Mouse (Mus musculus): Measurements from ENCODE around the gene Wiz. TPM values are rescaled to one million over a fixed set of nuclear protein-coding genes. Genes with fewer than 3 reads are reported as not detected.

The Wiz gene
- polyA plus RNA-seq (2015; fragmentation: Nextera tagmentation; extraction: Ambion mirVana), result 38.7 and 45.8 TPM in 2 replicates

GRCm38 (mm10) chr17:32389101-32389659 lies at the start of gene Wiz:
Gene Wiz (minus strand): TSS chr17:32389439.
- under 1% methylated on average over 39 of the region's 44 CpGs for WGBS
- Histone ChIP-seq H3K4me1 (replicated peaks) (peaks cover 23% of the 10 kb centered on the region), H3K36me3 (peaks cover 13% of the 10 kb centered on the region), H3K9me3 (no peaks in the 10 kb centered on the region), H3K4me2 (peak within 1 kb of the TSS; percentile 96), H3K27me3 (peaks cover 36% of the 10 kb centered on the region), H3K4me3 (peak within 1 kb of the TSS; percentile 75), H3K27ac (replicated peaks) (peak within 1 kb of the TSS; percentile 84), H3K9ac (peak within 1 kb of the TSS; percentile 95)
- ATAC-seq (ENCODE audit: low FRiP score, low read depth), result peak; percentile 86

GRCm38 (mm10) chr17:32437106-32437505 lies 47.9 kb upstream of the Wiz start:
- no peaks in the 10 kb centered on the region for H3K36me3 ChIP-seq
- no peak overlapping the region for H3K9ac ChIP-seq
- no peak overlapping the region for H3K4me3 ChIP-seq
- no peak overlapping the region for H3K27ac ChIP-seq (replicated peaks)
- 92% methylated on average over 4 of the region's 4 CpGs for WGBS
- no peaks in the 10 kb centered on the region for H3K27me3 ChIP-seq
- no peak for ATAC-seq (ENCODE audit: low FRiP score, low read depth)
- H3K9me3 ChIP-seq, result no peaks in the 10 kb centered on the region
- no peaks in the 10 kb centered on the region for H3K4me1 ChIP-seq (replicated peaks)
- H3K4me2 ChIP-seq, result no peak overlapping the region

- Histone ChIP-seq H3K27ac (replicated peaks) (no peak overlapping the region), H3K4me3 (no peak overlapping the region), H3K27me3 (no peaks in the 10 kb centered on the region), H3K4me2 (no peak overlapping the region), H3K9me3 (no peaks in the 10 kb centered on the region), H3K36me3 (no peaks in the 10 kb centered on the region), H3K4me1 (replicated peaks) (no peaks in the 10 kb centered on the region), H3K9ac (no peak overlapping the region)
- no peak for ATAC-seq (ENCODE audit: low FRiP score, low read depth)
- WGBS, result 71% methylated on average over 5 of the region's 5 CpGs
Measured at GRCm38 (mm10) chr17:32435151-32435550, 45.9 kb upstream of the Wiz start.

GRCm38 (mm10) chr17:32434324-32434723 lies 45.1 kb upstream of the Wiz start:
- Histone ChIP-seq H3K36me3 (no peaks in the 10 kb centered on the region), H3K27ac (replicated peaks) (no peak overlapping the region), H3K4me1 (replicated peaks) (no peaks in the 10 kb centered on the region), H3K4me3 (no peak overlapping the region), H3K9me3 (no peaks in the 10 kb centered on the region), H3K4me2 (no peak overlapping the region), H3K9ac (no peak overlapping the region), H3K27me3 (no peaks in the 10 kb centered on the region)
- 74% methylated on average over 4 of the region's 4 CpGs for WGBS
- ATAC-seq (ENCODE audit: low FRiP score, low read depth), result no peak

GRCm38 (mm10) chr17:32431972-32432371 lies 42.7 kb upstream of the Wiz start:
- 67% methylated on average over 3 of the region's 3 CpGs for WGBS
- H3K4me1 ChIP-seq (replicated peaks), result no peaks in the 10 kb centered on the region
- H3K27ac ChIP-seq (replicated peaks), result no peak overlapping the region
- H3K36me3 ChIP-seq, result no peaks in the 10 kb centered on the region
- ATAC-seq (ENCODE audit: low FRiP score, low read depth), result no peak
- no peak overlapping the region for H3K4me3 ChIP-seq
- no peaks in the 10 kb centered on the region for H3K9me3 ChIP-seq
- H3K4me2 ChIP-seq, result no peak overlapping the region
- H3K27me3 ChIP-seq, result no peaks in the 10 kb centered on the region
- no peak overlapping the region for H3K9ac ChIP-seq

GRCm38 (mm10) chr17:32426610-32427009 lies 37.4 kb upstream of the Wiz start:
- H3K27ac ChIP-seq (replicated peaks), result no peak overlapping the region
- no peaks in the 10 kb centered on the region for H3K4me1 ChIP-seq (replicated peaks)
- no peak overlapping the region for H3K4me3 ChIP-seq
- no peaks in the 10 kb centered on the region for H3K27me3 ChIP-seq
- no peaks in the 10 kb centered on the region for H3K9me3 ChIP-seq
- H3K36me3 ChIP-seq, result no peaks in the 10 kb centered on the region
- ATAC-seq (ENCODE audit: low FRiP score, low read depth), result no peak
- no peak overlapping the region for H3K9ac ChIP-seq
- no peak overlapping the region for H3K4me2 ChIP-seq

GRCm38 (mm10) chr17:32424034-32424433 lies 34.8 kb upstream of the Wiz start, which contains the start of gene Pglyrp2:
Gene Pglyrp2 (minus strand): TSS chr17:32424167.
- WGBS, result 86% methylated on average over 2 of the region's 2 CpGs

GRCm38 (mm10) chr17:32420781-32421180 lies 31.5 kb upstream of the Wiz start:
- H3K9ac ChIP-seq, result no peak overlapping the region
- no peaks in the 10 kb centered on the region for H3K9me3 ChIP-seq
- 89% methylated on average over 8 of the region's 8 CpGs for WGBS
- ATAC-seq (ENCODE audit: low FRiP score, low read depth), result no peak
- H3K27me3 ChIP-seq, result 0 out of 2 replicates have a peak, but pooled peaks cover 8% of the 10 kb centered on the region
- H3K4me2 ChIP-seq, result no peak overlapping the region
- no peaks in the 10 kb centered on the region for H3K36me3 ChIP-seq
- no peak overlapping the region for H3K27ac ChIP-seq (replicated peaks)
- H3K4me3 ChIP-seq, result no peak overlapping the region
- H3K4me1 ChIP-seq (replicated peaks), result no peaks in the 10 kb centered on the region

More at GRCm38 (mm10) chr17:32424034-32424433, 34.8 kb upstream of the Wiz start, which contains the start of gene Pglyrp2:
- no peak within 1 kb of the TSS for H3K27ac ChIP-seq (replicated peaks)
- H3K9me3 ChIP-seq, result no peaks in the 10 kb centered on the region
- H3K36me3 ChIP-seq, result no peaks in the 10 kb centered on the region
- no peak within 1 kb of the TSS for H3K4me2 ChIP-seq
- H3K4me3 ChIP-seq, result no peak within 1 kb of the TSS
- no peak within 1 kb of the TSS for H3K9ac ChIP-seq
- no peaks in the 10 kb centered on the region for H3K27me3 ChIP-seq
- ATAC-seq (ENCODE audit: low FRiP score, low read depth), result no peak
- H3K4me1 ChIP-seq (replicated peaks), result no peaks in the 10 kb centered on the region

- no peak overlapping the region for H3K4me2 ChIP-seq
- H3K4me1 ChIP-seq (replicated peaks), result no peaks in the 10 kb centered on the region
- H3K27ac ChIP-seq (replicated peaks), result no peak overlapping the region
- WGBS, result 77% methylated on average over 2 of the region's 2 CpGs
- no peak for ATAC-seq (ENCODE audit: low FRiP score, low read depth)
- no peaks in the 10 kb centered on the region for H3K9me3 ChIP-seq
- no peaks in the 10 kb centered on the region for H3K36me3 ChIP-seq
- no peak overlapping the region for H3K4me3 ChIP-seq
- no peak overlapping the region for H3K9ac ChIP-seq
- 0 out of 2 replicates have a peak, but pooled peaks cover 13% of the 10 kb centered on the region for H3K27me3 ChIP-seq
Measured at GRCm38 (mm10) chr17:32419989-32420388, 30.8 kb upstream of the Wiz start.

- H3K27me3 ChIP-seq, result 0 out of 2 replicates have a peak, but pooled peaks cover 15% of the 10 kb centered on the region
- no peak for ATAC-seq (ENCODE audit: low FRiP score, low read depth)
- H3K27ac ChIP-seq (replicated peaks), result no peak overlapping the region
- H3K4me3 ChIP-seq, result no peak overlapping the region
- H3K4me2 ChIP-seq, result no peak overlapping the region
- no peak overlapping the region for H3K9ac ChIP-seq
- H3K9me3 ChIP-seq, result no peaks in the 10 kb centered on the region
- H3K36me3 ChIP-seq, result no peaks in the 10 kb centered on the region
- no peaks in the 10 kb centered on the region for H3K4me1 ChIP-seq (replicated peaks)
- 94% methylated on average over 14 of the region's 14 CpGs for WGBS
Measured at GRCm38 (mm10) chr17:32416771-32417170, 27.5 kb upstream of the Wiz start.

- Histone ChIP-seq H3K4me1 (replicated peaks) (no peaks in the 10 kb centered on the region), H3K9me3 (no peaks in the 10 kb centered on the region), H3K27me3 (0 out of 2 replicates have a peak, but pooled peaks cover 15% of the 10 kb centered on the region), H3K4me3 (no peak overlapping the region), H3K27ac (replicated peaks) (no peak overlapping the region), H3K4me2 (no peak overlapping the region), H3K36me3 (no peaks in the 10 kb centered on the region), H3K9ac (no peak overlapping the region)
- 51% methylated on average over 24 of the region's 24 CpGs for WGBS
- ATAC-seq (ENCODE audit: low FRiP score, low read depth), result no peak
Measured at GRCm38 (mm10) chr17:32415417-32416020, 26.3 kb upstream of the Wiz start.

GRCm38 (mm10) chr17:32411898-32412297 lies 22.7 kb upstream of the Wiz start:
- no peaks in the 10 kb centered on the region for H3K4me1 ChIP-seq (replicated peaks)
- no peak overlapping the region for H3K4me3 ChIP-seq
- H3K9me3 ChIP-seq, result no peaks in the 10 kb centered on the region
- no peak overlapping the region for H3K4me2 ChIP-seq
- no peak overlapping the region for H3K27ac ChIP-seq (replicated peaks)
- 93% methylated on average over 6 of the region's 6 CpGs for WGBS
- no peak overlapping the region for H3K9ac ChIP-seq
- H3K27me3 ChIP-seq, result 0 out of 2 replicates have a peak, but pooled peaks cover 15% of the 10 kb centered on the region
- no peaks in the 10 kb centered on the region for H3K36me3 ChIP-seq
- ATAC-seq (ENCODE audit: low FRiP score, low read depth), result no peak
